Mouse (Mus musculus) adrenal gland, adult 18-20 months (tissue): Measurements from ENCODE around the gene Ntn1. TPM values are rescaled to one million over a fixed set of nuclear protein-coding genes. Genes with fewer than 3 reads are reported as not detected.

Experiments
- DNase-seq, 2 experiments: peaks; one replicate each; pipeline ENCODE4 v3.0.0; 2021 to 2022; ENCODE audit warnings: low spot score in 2 of 2
- total RNA-seq, 2 experiments: library from RNA; stranded (reverse); gene quantifications; 1 replicate in 1 of 2; 2 replicates in 1 of 2; pipeline ENCODE4 v1.2.3; 2021

Ntn1 gene
- total RNA-seq, 2 experiments from 2014 or later = 13.8 to 14.1 TPM

GRCm38 (mm10) chr11:68280001-68280510, 120.6 kb downstream of the Ntn1 start:
- DNase-seq = no peak

GRCm38 (mm10) chr11:68276945-68277344, 123.7 kb downstream of the Ntn1 start:
- DNase-seq = no peak

- DNase-seq = no peak
Observed at GRCm38 (mm10) chr11:68274331-68274811, 126.3 kb downstream of the Ntn1 start.

DNA sequence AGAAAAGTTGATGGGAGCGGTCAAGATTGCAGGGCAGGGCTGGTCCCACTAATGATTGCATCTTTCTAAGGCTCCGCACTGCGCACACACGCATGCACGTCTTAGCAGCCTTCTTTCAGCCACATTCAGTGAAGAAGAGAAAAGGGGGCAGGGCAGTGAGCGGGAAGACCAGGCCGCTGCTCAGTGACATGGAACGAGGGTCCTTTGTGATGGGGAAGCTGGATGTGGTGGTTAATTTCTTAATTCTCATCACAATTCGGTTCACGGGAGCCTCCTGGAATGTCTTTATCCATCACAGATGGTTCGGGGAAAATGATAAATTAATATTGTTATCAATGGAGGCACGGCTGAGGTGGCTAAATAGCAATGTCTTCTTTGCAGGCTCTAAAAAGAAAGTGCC, 126.8 kb downstream of the Ntn1 start:
- no peak for DNase-seq

DNA sequence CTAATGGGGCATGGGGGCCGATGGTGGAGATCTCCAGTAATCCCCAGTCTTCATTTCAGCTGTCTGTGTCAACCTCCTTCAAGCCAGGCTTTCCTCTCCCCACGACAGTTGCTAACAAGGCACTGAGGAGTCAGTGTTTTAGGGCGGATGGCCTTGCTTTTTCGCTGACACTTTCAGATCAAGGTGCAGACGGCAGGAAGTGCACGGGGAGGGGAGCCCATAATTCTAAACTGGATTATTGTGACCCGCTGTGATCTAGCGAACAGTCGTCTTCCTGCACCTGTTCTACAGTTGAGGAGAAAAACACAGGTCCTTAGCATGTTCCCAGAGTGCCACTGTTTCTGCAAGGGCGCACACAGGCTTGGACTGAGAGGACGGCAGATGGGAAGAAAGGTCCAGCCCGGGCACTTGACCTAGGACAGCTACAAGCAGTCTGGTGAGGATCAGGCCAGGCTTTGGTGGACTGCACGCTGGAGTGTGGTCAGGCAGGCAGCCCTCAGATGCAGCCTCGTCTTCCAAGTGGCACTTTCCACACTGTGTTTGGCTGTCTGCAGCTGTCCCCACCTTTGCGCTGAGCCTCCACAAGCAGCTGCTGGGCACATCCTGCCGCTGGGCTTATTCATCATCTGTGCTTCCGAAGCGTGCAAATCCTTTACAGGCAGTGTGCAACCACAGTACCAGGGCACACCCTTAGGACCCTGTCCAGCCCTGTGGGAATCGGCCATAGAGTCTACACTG, 129.7 kb downstream of the Ntn1 start:
- no peak for DNase-seq

- DNase-seq = no peak
Observed at GRCm38 (mm10) chr11:68264276-68264675, 136.3 kb downstream of the Ntn1 start.

- DNase-seq = no peak
Observed at GRCm38 (mm10) chr11:68263100-68263499, 137.5 kb downstream of the Ntn1 start.

GRCm38 (mm10) chr11:68261162-68261892, 139.3 kb downstream of the Ntn1 start:
- no peak for DNase-seq

- DNase-seq = no peak
Observed at GRCm38 (mm10) chr11:68260399-68260798, 140.2 kb downstream of the Ntn1 start.

DNA sequence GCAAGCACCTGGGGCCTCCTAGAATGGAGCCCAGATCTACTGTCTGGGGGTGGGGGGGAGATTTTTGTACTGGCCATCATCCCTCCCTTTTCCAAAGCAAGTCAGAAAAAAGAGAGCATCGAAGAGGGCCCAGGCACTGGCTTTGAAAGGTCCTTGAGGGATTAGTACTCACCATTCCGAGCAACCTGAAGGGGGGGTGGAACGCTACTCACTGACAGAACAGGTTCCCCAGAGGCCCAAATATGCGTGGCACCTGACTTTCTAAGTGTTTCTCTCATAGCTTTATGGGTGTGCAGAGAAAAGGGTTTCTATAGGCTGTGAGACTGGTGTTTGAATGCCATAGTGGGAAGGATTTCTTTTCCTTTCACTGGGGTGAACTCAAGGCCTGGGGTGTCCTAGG, 142.1 kb downstream of the Ntn1 start:
- no peak for DNase-seq

- no peak for DNase-seq
Observed at GRCm38 (mm10) chr11:68253531-68253930, 147.1 kb downstream of the Ntn1 start.

- no peak for DNase-seq
Observed at GRCm38 (mm10) chr11:68250106-68250505, 150.5 kb downstream of the Ntn1 start.

- no peak for DNase-seq
Observed at GRCm38 (mm10) chr11:68247897-68248296, 152.7 kb downstream of the Ntn1 start.

DNA sequence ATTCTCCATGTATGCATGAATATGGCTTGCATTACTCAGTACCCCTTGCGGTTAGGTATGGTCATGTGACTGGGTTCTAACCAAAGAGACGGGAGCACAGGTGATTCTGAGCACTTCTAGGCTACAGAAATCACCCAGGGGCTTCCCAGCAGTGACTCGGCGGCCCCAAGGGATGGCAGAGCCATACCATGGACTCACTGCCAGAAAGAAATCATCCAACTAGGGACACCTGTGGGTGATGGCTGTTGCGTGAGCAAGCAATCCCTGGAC, 155.7 kb downstream of the Ntn1 start:
- no peak for DNase-seq

GRCm38 (mm10) chr11:68244254-68244991, 156.2 kb downstream of the Ntn1 start:
- no peak for DNase-seq

DNA sequence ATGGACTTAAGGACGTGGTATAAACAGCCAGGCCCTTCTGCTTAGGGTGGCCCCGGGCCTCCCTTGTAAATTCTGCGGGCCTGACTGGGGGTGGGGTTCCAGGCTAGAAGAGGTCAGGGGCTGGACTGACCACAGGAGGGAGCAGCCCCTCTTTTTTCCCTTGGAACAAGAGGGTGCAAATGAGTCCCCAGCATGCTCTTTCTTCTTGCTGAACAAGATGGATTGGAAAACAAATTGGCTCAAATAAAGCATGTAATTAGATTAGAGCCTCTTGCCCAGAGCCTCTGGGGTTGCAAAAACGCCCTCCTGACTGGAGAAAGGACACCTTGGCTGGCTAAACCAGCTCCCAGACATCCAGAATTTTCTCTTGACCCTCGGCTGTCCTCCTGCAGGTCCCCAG, 160.9 kb downstream of the Ntn1 start:
- no peak for DNase-seq

DNA sequence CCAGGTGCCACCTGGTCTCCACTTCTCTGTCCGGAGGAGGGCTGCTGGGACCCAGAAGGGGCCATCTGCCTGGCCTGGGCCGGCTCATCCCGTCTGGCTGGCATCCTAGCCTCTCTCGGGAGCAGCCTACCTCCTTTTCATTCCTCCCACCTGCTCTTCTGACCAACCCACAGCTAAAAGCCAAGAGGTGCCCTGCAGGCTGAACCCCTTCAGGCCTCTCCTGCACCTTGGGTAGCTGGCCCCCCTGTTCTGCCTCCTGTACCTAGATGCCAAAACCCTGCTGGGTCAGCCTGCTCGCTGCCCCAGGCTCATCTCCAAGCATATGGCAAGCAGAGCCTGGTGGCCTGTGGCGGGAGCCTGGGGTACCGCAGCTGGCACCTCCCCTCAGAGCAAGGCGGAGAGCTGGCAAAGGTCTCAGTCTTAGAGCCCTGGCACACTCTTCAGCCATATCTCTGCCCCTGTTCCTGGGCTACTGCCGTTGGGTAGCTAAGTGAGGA, 167.1 kb downstream of the Ntn1 start:
- DNase-seq = no peak

- no peak for DNase-seq
Observed at GRCm38 (mm10) chr11:68231558-68231957, 169.1 kb downstream of the Ntn1 start.

- DNase-seq = no peak
Observed at GRCm38 (mm10) chr11:68228941-68229665, 171.5 kb downstream of the Ntn1 start.

GRCm38 (mm10) chr11:68227837-68228236, 172.8 kb downstream of the Ntn1 start:
- no peak for DNase-seq

- no peak for DNase-seq
Observed at GRCm38 (mm10) chr11:68226654-68227057, 174.0 kb downstream of the Ntn1 start.
